8 mouse cellular contexts compared by ENCODE assay signal in genomic region chr11:11820737-11821136, GRCm38 (mm10). TPM values are rescaled to one million over a fixed set of nuclear protein-coding genes. Genes with fewer than 3 reads are reported as not detected.
DNase-seq lines count a peak whose midpoint lies in the region; ATAC-seq and TF ChIP-seq lines count a peak whose summit lies in the region.

No protein-coding gene starts in this region.

- no peaks in the 10 kb centered on the region for H3K9me3 ChIP-seq in hindbrain, embryonic 13.5 days

- no peaks in the 10 kb centered on the region for H3K79me2 ChIP-seq in myocyte (ENCODE audit: control insufficient read depth, insufficient read depth)

- peak overlapping the region; percentile 86 for H3K27ac ChIP-seq in hindbrain, embryonic 13.5 days

- TF ChIP-seq POLR2A in myocyte (IDR thresholded peaks at IDR 0.05; ENCODE audit: insufficient read length, low read depth), result no peak

- WGBS in hindbrain, embryonic 13.5 days, result 74% methylated on average over 3 of the region's 3 CpGs

- H3ac ChIP-seq in myocyte (ENCODE audit: control insufficient read depth, insufficient read length), result no peak overlapping the region

- no peaks in the 10 kb centered on the region for H3K36me3 ChIP-seq in hindbrain, embryonic 13.5 days
- no peaks in the 10 kb centered on the region for H3K36me3 ChIP-seq in myocyte (ENCODE audit: control insufficient read depth, insufficient read depth)

- DNase-seq in heart, adult 18-20 months, result peak; percentile 39 to 53
- DNase-seq in heart, postnatal 4 days, result no peak
- peak; percentile 27 for DNase-seq in ES-CJ7 (ENCODE audit: low read depth, low spot score)
- no peak for DNase-seq in layer of hippocampus, adult 8-10 months (ENCODE audit: low spot score in 2 of 2)
- no peak for DNase-seq in layer of hippocampus, adult 9-10 months (ENCODE audit: low spot score)
- no peak for DNase-seq in kidney, postnatal 4 days

- no peak overlapping the region for H3K9ac ChIP-seq in hindbrain, embryonic 13.5 days

- H3K4me1 ChIP-seq in hindbrain, embryonic 13.5 days (replicated peaks), result peaks cover 48% of the 10 kb centered on the region

- H3K4me2 ChIP-seq in hindbrain, embryonic 13.5 days, result no peak overlapping the region
- H3K4me2 ChIP-seq in myocyte (ENCODE audit: low read depth), result peak overlapping the region; percentile 48

- no peak overlapping the region for H3K4me3 ChIP-seq in hindbrain, embryonic 13.5 days
- H3K4me3 ChIP-seq in myocyte, result no peak overlapping the region

- 0 out of 2 replicates have a peak, but pooled peaks have one; percentile 0 for ATAC-seq in hindbrain, embryonic 13.5 days (ENCODE audit: low FRiP score)

- H3K27me3 ChIP-seq in hindbrain, embryonic 13.5 days, result no peaks in the 10 kb centered on the region
- H3K27me3 ChIP-seq in myocyte (ENCODE audit: control insufficient read depth, insufficient read depth, insufficient read length), result no peaks in the 10 kb centered on the region

TF ChIP-seq in myocyte, 11 proteins besides CTCF, POLR2A, EP300 and RAD21:
- no peak for TF ChIP-seq MAX (IDR thresholded peaks at IDR 0.05; ENCODE audit: low read depth)
- TF ChIP-seq CEBPB (IDR thresholded peaks at IDR 0.05; ENCODE audit: insufficient read depth, poor library complexity, severe bottlenecking), result peak; percentile 55
- peak in 1 of 3 experiments; percentile 68 for TF ChIP-seq MYOG (IDR thresholded peaks at IDR 0.05; ENCODE audit: control insufficient read depth in 1 of 3, insufficient read depth in 1 of 3, insufficient read length in 2 of 3, low read depth in 2 of 3)
- peak; percentile 46 for TF ChIP-seq TCF12 (IDR thresholded peaks at IDR 0.05; ENCODE audit: insufficient read depth, poor library complexity, severe bottlenecking)
- TF ChIP-seq SRF (IDR thresholded peaks at IDR 0.05; ENCODE audit: control insufficient read depth, insufficient read length, low read depth), result no peak
- TF ChIP-seq MYOD1 (IDR thresholded peaks at IDR 0.05; ENCODE audit: control insufficient read depth in 1 of 3, insufficient read length in 2 of 3, low read depth in 2 of 3), result peak in 2 of 3 experiments; percentile 17 to 65
- peak; percentile 44 for TF ChIP-seq TCF3 (IDR thresholded peaks at IDR 0.05; ENCODE audit: insufficient read length, low read depth)
- no peak for TF ChIP-seq REST (IDR thresholded peaks at IDR 0.05; ENCODE audit: insufficient read depth, insufficient read length)
- TF ChIP-seq POLR2AphosphoS2 (IDR thresholded peaks at IDR 0.05; ENCODE audit: insufficient read length, low read depth), result no peak
- TF ChIP-seq E2F4 (IDR thresholded peaks at IDR 0.05; ENCODE audit: insufficient read depth), result no peak
- no peak for TF ChIP-seq USF1 (IDR thresholded peaks at IDR 0.05; ENCODE audit: low read depth)

RNA-seq across cellular contexts. Expression of gene Fignl1, which starts 12.0 kb away (rescaled TPM):
- under 1 TPM; 0.44 to 0.62 TPM for total RNA-seq in heart, adult 18-20 months (2021)
- 10 to 100 TPM; 18.7 to 19.9 TPM for total RNA-seq in heart, postnatal 4 days (2021)
- polyA plus RNA-seq in hindbrain, embryonic 13.5 days (2015; fragmentation: Nextera tagmentation; extraction: Ambion mirVana), result 15.4 and 15.5 TPM in 2 replicates
- 3.8 TPM for polyA plus RNA-seq in myocyte (2012; fragmentation: generic; extraction: Trizol)
- total RNA-seq in layer of hippocampus, adult 8-10 months (2022), result under 1 TPM; 0.35 to 0.89 (median 0.76) TPM

Comparison
In these comparisons a context has a peak if more than half of its experiments do, and no peak if none do; other contexts are left out.
1. DNase-seq: peak in heart, adult 18-20 months (2 of 2) and ES-CJ7 (single experiment); none in heart, postnatal 4 days (single experiment), layer of hippocampus, adult 8-10 months (0 of 2), layer of hippocampus, adult 9-10 months (single experiment) and kidney, postnatal 4 days (0 of 2).
2. RNA of gene Fignl1, which starts 12.0 kb away (total RNA-seq): 18.7 to 19.9 TPM in heart, postnatal 4 days; 0.35 to 0.89 TPM in layer of hippocampus, adult 8-10 months and 0.44 to 0.62 TPM in heart, adult 18-20 months; every median in the first group is over 10 times any median in the second.